Mouse (Mus musculus) spleen, adult 12 weeks (tissue): ENCODE measurements around the gene Psmb3.

Experiments used
- DNase-seq: peaks from one replicate; pipeline ENCODE4 v3.0.0; 2022; ENCODE audit warnings: low spot score

Gene Psmb3

GRCm38 (mm10) chr11:97668160-97668559, 35.0 kb upstream of the Psmb3 start:
- DNase-seq, result no peak

- DNase-seq, result no peak
Observed at GRCm38 (mm10) chr11:97669268-97669667, 33.9 kb upstream of the Psmb3 start.

GRCm38 (mm10) chr11:97669829-97670228, 33.4 kb upstream of the Psmb3 start:
- no peak for DNase-seq

- no peak for DNase-seq
Observed at GRCm38 (mm10) chr11:97670234-97671176, 32.7 kb upstream of the Psmb3 start.

GRCm38 (mm10) chr11:97671177-97671527, 32.0 kb upstream of the Psmb3 start:
- no peak for DNase-seq

GRCm38 (mm10) chr11:97673148-97673547, 30.1 kb upstream of the Psmb3 start:
- no peak for DNase-seq

GRCm38 (mm10) chr11:97676050-97676754, 27.0 kb upstream of the Psmb3 start:
- no peak for DNase-seq

GRCm38 (mm10) chr11:97677381-97677780, 25.8 kb upstream of the Psmb3 start:
- no peak for DNase-seq

GRCm38 (mm10) chr11:97677842-97678241, 25.4 kb upstream of the Psmb3 start:
- no peak for DNase-seq

GRCm38 (mm10) chr11:97678301-97678700, 24.9 kb upstream of the Psmb3 start:
- DNase-seq, result no peak

GRCm38 (mm10) chr11:97680430-97680829, 22.8 kb upstream of the Psmb3 start:
- DNase-seq, result no peak

GRCm38 (mm10) chr11:97682504-97683055, 20.6 kb upstream of the Psmb3 start:
- DNase-seq, result no peak

GRCm38 (mm10) chr11:97684063-97684680, 19.0 kb upstream of the Psmb3 start:
- DNase-seq, result peak; percentile 56

- DNase-seq, result no peak
Observed at GRCm38 (mm10) chr11:97684766-97685165, 18.4 kb upstream of the Psmb3 start.

GRCm38 (mm10) chr11:97685613-97686321, 17.4 kb upstream of the Psmb3 start, which contains the start of gene Cisd3:
Cisd3 (plus strand) TSS chr11:97685826.
- DNase-seq, result peak; percentile 66

- DNase-seq, result no peak
Observed at GRCm38 (mm10) chr11:97686322-97686908, 16.8 kb upstream of the Psmb3 start.

- DNase-seq, result no peak
Observed at GRCm38 (mm10) chr11:97687061-97687460, 16.1 kb upstream of the Psmb3 start.

- peak; percentile 40 for DNase-seq
Observed at GRCm38 (mm10) chr11:97689861-97690260, 13.3 kb upstream of the Psmb3 start.

- no peak for DNase-seq
Observed at GRCm38 (mm10) chr11:97694435-97694834, 8.8 kb upstream of the Psmb3 start.

- DNase-seq, result no peak
Observed at GRCm38 (mm10) chr11:97694921-97695711, 8.1 kb upstream of the Psmb3 start.
